Mouse (Mus musculus) ZHBTc4 (cell line): ENCODE measurements around the gene 3830406C13Rik.
"Not testable (repeated sequence)": the region's sequence is repeated elsewhere in the genome, so short reads cannot be mapped to it uniquely, and the experiment has no call there.

Source experiments
- DNase-seq: peaks from one replicate; pipeline ENCODE4 v3.0.0-alpha.2; 2011; ENCODE audit warnings: low read depth, low spot score

Gene 3830406C13Rik

DNA sequence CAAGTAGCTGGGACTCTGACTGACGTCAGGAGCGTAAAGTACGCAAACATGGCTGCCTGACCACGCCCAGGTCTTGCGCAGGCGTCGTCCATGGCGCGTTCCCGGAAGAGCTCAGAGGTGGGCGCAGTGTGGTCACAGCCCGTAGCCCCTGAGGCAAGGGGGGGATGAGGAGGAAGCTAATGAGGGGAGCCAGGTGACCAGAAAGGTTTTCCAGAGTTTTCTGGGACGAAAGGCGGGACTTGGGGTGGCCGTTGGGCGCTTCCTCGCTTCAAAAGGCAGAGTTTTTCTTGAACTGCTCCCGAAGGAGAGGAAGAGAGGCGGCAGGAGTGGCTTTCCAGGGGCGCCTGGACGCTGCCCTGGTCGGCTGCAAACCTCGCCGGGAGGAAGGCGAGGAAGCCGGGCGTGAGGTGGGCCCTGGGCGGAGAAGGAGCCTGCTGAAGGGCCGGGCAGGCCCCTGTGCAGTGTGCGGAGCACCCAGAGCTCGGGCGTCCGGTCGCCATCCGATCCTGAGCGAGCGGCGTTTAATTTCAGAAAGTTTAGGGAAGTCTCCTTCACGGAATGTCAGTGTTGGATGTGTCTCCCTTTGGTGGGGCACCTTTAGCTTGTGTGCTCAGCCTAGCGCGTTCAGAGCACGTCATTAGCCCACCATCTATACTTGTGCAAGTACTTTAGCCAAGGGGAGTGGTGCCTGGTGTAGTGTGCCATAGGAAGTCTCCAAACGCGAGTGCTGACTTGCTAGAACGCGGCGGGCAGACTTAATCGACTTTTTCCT lies at the start of gene 3830406C13Rik:
TSS of gene 3830406C13Rik (plus strand) at position 33 of the 772 bp plus-strand sequence.
- peak; percentile 91 for DNase-seq

DNA sequence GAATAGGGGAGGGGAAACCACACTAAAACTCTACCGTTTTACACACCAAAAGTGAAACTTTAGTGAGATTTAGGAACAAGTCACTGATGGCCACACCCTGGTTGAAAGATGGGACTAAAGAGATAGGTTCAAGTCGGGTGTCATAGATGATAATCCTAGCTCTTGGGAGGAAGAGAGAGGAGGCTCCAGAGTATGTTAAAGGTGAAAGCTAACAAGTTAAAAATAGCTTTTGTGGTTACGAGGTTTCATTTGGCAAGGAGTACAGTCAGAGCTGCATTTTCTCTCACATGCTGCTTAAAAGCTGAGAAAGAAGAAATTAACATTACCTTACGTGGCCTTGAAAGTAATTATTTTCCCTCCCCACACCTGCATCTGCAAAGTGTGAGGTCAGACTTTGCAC lies 40.2 kb upstream of the 3830406C13Rik start:
- no peak for DNase-seq

DNA sequence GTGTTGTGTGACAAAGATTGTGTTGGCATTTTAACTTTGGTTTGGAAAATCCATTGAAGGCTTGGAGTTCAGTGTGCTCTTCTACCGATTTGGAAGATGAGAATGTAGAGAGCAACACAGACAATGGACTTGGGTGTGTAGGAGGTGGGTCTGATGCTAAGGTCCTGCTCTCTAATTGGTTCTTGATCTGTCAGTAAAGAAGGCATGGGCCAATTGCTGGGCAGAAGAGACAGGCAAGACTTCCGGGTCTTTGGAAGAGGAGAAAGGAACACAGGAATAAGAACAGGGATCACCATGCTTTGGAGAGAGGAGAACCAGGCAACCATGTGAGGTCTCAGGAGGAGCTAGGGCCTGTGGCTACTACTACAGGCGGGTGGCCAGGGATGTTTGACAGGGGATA lies 7.9 kb upstream of the 3830406C13Rik start:
- peak; percentile 50 for DNase-seq

DNA sequence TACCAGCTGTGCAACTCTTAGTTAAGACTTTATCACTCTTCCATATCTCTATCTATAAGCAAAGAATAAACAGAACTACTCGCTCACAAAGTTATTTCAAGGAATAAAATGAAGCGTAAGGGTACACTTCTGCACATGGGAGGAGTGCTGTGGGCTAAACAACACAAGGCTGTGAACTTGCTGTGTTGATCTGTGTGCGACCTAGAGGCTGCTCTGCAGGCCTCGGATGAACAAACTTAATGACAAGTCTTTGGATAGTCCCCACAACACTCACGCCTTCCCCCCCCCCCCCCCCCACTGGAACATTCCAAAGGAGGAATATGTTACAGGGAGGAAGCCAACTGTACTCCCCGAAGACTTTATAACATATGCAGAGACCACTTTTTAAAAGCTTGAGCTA lies 332 bp upstream of the 3830406C13Rik start, which contains the start of gene Gm49355:
TSS of gene Gm49355 (plus strand) at position 336 of the 400 bp plus-strand sequence.
- DNase-seq, result no peak

DNA sequence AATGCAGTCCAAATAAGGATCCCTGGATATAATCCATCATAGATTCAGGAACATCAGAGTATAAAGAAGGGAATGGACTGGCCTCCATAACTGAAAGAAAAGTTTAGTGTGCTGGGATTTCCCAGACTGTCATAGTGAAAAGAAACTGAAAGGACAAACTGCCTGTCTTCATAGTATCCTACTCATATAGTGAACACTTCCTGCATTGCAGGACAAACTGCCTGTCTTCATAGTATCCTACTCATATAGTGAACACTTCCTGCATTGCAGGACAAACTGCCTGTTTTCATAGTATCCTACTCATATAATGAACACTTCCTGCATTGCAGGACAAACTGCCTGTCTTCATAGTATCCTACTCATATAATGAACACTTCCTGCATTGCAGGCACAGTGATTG lies 5.8 kb downstream of the 3830406C13Rik start:
- not testable (repeated sequence) for DNase-seq

DNA sequence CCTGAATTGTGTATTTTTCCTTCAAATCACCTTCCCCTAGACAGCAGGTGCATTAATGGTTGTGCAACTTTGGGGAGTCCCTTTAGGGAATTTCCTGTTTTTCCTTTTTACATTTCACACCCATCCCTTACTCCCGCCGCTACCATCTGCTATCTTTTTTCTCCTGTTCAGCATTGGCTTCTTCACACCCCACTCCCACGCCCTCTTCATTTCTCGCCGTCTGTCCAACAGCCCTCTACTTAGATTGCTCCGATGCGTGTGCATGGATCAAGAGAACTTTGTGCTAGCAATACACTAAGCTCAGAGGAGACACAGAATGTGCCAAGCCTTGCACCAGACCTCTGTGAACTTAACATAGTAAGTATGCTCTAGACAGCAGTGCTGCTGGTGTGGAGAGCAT lies 12.4 kb downstream of the 3830406C13Rik start:
- no peak for DNase-seq

DNA sequence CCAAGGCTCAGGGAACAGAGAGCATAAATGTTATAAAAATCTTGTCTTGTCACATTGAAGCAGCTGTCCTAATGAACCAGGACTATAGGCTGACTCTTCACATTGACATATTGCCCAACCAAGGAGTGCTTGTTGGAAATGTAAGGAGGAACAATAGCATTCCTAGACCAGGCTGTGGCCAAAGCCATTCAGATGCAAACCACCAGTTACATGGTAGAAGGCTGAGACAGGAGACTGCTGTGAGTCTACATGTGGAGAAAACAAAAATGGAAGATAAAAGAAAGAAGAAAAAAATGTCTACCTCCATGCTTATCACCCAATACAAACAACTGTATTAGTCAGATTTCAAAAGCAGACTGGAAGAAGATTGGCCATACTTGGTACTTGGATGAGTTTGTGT lies 15.2 kb downstream of the 3830406C13Rik start:
- DNase-seq, result peak; percentile 69

DNA sequence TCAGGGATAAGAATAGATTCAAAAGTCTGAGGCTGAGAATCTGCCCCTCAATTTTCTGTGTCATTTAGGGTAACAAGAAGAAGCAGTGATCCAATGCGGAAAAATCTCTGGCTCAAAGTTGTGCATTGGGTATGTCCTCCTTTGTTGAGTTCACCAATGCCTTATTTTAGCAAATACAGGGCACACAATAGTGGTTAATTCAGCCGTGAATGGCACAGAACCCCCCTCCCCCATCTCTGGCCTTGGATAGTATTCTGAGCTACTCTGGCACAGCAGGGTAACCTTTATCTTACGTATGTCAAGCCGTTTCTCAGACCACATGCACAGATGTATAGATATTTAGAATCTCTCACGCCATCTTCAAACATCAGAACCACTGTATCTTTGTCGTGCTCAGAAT lies 15.7 kb downstream of the 3830406C13Rik start:
- no peak for DNase-seq

DNA sequence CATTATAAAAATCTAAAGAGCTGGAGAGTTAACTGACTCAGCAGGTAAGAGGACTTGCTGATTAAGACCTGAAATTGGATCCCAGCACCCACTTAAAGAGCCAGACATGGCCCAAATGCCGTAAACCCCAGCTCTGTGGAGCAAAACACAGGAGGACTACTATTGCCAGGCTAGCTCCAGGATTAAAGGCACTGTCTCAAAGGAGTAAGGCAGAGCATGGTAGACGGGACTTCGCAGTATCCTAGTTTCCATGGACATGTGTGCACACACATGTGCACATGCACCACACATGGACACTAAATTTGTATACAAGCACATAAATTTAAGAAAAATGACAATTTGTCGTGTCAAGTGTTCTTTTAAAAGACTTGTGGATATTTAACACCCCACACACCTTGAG lies 16.3 kb downstream of the 3830406C13Rik start:
- DNase-seq, result no peak

DNA sequence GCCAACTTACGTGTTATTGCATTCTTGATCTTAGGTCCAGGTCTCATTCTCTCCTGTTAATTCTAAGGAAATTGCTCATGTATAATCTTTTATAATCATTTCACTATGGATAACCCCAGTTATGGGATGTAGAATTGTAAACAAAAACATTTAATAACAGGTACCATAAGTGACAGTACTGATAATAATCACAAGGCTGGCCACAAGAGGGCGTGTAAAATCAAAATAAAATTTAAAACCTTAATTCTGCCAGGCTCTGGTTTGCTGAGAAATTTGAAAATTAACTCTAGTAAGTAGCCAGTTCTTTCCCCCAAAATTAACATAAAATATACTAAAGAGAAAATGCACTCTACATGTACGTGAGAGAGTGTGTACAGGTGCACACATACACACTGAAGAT lies 16.7 kb downstream of the 3830406C13Rik start:
- no peak for DNase-seq

DNA sequence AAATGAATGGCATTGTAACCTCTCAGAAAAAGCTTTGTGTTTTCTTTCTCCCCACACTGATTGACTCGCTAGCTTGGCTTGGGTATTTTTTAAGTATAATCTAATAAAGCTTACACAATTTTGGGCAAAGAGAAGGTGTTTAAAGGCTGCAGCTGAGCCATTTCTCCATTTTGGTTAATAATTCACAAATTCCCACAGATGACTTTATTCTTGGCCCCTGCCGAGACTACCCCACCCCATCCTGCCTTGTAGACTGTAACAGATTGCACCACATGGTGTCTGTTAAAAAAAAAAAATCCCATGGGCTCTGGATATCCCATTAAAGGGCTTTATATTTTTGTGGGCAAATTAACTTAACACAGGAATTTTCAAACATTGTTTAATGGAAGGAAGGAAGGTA lies 19.1 kb downstream of the 3830406C13Rik start:
- no peak for DNase-seq

DNA sequence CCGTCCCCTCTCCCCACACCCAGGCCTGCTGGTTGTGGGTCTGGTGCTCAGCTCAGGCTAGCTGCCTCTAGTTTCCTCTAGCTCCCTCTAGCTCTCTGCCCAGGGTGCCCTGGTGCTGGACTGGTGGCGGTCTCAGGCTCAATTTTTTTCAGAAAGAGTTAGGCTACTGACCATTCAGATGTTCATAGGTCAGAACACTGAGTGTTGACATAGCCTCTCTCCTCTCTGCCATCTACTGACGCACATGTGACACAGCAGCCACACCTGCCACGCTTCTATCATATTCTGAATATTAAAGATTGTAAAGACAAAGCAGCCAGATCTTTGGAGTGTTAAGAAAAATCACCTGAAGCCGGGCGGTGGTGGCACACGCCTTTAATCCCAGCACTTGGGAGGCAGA lies 49.6 kb downstream of the 3830406C13Rik start:
- DNase-seq, result no peak

DNA sequence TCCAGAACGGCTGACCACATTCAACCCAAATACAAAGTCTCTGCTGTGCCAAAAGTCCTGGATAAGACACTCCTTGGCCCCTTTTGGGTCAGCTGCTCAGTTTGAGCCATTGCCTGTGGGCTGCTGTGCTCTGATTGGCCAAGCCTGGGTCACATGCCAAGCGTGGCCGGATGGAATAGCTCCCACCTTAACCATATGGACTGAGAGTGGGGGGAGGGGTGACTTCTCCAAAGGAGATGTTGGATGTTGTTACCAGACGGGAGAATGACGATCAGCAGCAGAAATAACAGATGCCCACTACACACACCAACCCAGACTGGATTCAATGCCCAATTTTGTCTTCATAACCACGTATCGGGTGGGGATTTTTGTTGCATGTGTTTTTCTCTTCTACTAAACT lies 51.0 kb downstream of the 3830406C13Rik start:
- no peak for DNase-seq

DNA sequence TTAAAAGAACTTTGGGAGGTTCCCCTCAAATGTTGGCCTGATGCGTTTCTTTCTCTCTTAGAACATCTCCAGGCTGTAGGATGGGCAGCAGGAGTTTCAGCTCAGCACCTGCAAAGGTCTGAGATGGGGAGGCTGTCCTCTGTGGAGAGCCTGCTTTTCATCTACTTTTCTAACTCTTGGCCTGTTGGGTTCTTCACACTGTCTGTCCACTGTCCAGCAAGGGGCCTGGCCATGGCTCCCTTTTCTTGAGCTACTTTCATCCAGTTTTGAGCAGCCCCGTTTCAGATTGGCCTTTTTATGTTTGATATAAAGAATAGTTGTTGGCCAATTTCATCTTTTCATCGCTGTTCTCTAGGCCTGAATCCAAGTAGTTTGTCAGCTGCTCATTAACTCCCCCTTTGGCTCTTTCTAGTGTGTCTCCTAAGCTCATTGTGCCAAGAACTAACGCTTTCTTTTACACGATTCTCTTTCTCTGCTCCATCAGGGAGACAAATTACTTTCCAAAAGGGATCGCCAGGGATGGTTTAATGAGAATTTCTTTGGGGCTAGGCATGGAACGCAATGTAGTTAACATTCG lies 53.5 kb downstream of the 3830406C13Rik start:
- no peak for DNase-seq

DNA sequence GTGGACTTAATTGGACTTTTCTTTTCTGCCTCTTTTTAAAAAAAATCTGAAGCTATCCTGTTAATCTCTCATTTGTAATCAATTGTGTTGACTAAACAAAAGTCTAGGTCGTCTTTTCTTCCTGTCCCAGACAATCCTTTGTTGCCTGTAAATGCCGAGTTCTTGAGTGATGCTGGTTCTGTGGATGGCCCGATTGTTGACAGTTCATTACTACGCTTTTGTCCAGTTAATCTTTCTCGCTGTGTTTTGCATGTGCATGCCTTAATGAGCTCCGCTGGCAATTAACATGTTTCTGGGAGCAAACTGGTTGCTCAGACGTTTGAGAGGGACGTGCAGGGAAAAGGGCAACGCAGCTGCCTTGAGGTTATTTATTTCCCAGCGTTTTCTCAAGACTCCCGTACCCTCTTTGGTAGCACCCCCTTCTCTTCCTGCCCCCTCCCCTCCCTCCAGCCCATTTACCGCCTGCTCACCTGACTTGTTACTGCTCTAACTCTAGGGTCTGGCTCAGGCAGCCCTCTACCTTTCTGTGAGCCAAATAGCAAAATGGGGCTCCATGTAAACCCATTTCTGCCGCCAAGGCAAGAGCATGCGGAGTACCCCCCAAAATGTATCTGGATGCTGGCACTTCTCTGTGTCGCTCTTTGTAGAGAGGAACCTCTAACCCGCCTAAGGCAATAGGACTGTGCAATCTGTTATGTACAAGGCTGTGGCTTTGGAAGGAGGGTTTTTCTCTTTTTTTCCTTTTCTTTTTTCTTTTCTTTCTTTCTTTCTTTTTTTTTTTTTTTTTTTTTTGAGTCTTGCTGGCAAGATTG lies 54.2 kb downstream of the 3830406C13Rik start:
- peak; percentile 71 for DNase-seq

DNA sequence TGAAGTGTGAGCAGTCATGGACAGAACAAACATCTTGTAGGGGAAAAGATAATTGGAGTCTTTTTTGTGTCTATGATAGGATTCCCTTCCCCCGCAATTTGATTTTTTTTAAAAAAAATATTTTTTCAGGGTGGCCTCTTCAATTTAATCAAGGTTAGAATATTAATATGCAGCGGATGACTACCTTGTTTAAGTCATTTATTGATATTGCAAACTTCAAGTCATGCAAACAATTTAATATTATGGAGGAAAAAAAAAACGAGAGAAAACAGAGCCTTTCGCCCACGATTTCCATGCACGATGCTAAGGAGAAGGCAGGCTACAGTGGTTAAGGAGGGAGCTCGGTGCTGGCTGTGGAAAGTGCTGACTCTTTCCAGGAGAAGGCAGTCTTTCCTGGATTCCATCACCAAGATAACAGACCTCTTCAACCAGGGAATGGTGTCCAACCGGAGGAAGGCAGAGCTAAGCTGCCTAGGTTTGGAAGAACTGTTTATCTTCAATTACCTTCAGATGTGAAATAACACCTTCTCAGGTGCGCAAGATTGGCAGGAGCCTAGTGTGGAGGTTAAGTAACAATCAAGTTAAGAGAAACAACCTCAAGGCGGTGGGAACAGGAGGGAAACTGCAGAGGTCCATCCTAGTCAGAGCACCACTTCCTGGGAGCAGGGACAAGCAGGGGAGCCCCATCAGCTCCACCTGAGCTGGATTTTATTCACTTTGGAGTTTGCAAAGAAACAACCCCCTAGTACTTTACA lies 55.0 kb downstream of the 3830406C13Rik start:
- DNase-seq, result no peak

DNA sequence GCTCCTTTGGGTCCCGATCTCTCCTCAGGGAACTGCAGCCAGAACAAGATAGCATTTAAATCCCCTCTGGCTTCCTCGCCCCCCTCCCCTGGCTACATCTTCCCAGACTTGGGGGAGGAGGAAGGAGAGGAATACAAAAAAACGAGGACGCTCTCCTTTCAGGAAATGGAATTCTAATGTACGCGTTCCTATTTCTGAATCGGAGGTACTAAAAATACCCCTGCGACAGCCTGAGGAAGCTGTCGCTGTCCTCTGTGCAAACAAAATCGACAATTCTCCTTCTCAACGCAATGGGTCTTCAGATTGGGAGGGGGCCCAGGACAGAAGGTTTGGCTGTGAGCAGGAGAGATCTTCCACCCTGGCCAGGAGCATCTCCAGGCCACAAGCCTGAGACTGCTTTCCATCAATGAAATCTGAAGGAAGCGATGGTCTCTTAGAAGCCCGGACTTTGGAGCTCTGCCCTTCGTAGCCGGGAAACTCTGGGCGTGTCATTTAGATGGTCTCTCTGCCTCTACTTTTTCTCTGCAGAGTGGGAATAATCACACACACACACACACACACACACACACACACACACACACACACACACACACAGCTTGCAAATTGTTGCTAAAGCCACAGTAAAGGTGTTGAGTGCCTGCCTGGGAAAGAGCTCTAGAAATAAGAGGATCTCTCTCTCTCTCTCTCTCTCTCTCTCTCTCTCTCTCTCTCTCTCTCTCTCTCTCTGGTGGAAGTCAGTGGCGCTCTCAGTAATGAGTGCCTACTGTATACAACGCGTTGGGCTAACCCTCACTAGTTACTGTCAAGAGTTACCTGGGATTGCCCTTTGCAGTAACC lies 56.5 kb downstream of the 3830406C13Rik start:
- no peak for DNase-seq

DNA sequence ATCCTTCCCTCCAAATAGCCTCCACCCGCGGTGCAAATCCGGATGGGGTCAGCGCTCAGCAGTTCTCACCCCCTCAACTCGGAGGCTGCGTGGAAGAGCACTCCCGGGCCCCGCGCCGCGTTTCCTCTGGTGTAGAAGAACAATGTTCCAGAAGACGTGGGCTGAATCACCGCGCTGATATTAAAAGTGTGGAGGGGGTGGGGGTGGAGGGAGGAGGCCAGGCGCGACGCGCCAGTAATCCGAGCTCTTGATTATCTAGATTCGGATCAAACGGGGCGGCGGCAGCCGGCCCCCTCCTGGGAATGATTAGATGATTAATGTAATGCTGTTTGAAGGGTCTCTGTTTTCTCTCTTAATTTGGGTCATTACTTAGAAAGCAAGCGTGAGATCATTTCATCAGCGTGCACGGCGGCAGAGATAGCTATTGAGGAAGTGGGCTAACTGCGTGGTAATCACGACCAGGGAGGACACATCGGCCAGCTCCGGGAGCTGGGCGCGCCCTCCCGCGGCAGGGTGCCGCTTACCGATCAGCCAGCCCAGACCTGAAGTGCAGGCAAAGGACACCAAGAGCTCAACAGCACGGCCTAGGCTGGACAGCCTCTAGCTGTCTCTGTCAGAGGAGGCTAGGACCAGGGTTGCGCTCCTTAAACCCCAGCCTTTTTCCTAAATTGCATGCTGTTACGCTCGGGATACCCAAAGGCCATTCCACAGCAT lies 57.3 kb downstream of the 3830406C13Rik start:
- DNase-seq, result peak; percentile 46

DNA sequence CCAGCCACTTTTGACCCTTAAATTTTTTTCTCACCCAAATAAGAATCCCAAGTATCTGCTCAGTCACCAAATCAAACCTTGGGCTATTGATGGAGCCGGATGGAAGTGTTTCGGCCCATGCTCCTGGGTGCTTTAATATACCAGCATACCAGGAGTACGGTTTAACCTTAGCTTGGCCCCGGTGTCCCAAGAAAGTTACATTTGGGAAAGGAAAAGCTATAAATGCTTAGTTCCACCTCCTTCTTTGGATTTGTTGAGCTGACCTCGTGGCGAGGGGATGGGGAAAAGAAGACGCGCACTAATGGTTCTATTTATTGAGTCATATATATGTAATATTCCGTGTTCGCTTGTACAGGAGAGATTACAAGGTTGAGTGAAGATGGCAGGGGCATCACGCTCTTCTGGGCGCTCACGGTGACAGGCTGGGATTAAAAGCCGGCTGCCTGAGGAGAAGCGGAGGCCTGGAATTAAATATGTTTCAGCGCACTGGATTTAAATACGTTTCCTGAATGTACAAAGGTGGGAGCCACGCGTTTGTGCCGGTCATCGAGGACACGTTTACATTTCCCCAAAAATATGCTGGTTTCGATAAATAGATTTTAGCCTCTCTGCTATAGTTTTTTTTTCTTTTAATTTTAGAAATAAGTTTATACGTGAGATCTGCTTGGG lies 58.0 kb downstream of the 3830406C13Rik start:
- no peak for DNase-seq
